Mouse (Mus musculus) thymus, adult 2 months (tissue): ENCODE results near the gene Mmp19. TPM values are rescaled to one million over a fixed set of nuclear protein-coding genes. Genes with fewer than 3 reads are reported as not detected.
A peak's percentile ranks its signal among the peaks of the same experiment; 100 is the strongest.

Source experiments
- DNase-seq: peaks from one replicate; pipeline ENCODE4 v3.0.0; 2021
- H3K27ac ChIP-seq: fragments of 200-500 bp; 2 replicates; pipeline ENCODE4 v1.5.1; 2012; ENCODE audit warnings: low read length, control low read depth; ENCODE audit not compliant: control insufficient read depth, insufficient read depth
- H3K27me3 ChIP-seq: fragments of 200-500 bp; 2 replicates; pipeline ENCODE4 v1.6.1; 2012; ENCODE audit warnings: mild to moderate bottlenecking, low read length, moderate library complexity, mixed read lengths; ENCODE audit not compliant: control insufficient read depth, insufficient read depth
- H3K36me3 ChIP-seq: fragments of 200-500 bp; 2 replicates; pipeline ENCODE4 v1.6.1; 2012; ENCODE audit warnings: mild to moderate bottlenecking, low read length, moderate library complexity; ENCODE audit not compliant: control insufficient read depth, insufficient read depth
- H3K4me1 ChIP-seq: fragments of 200-500 bp; replicated peaks from 2 replicates; pipeline ENCODE4 v1.6.1; 2012; ENCODE audit warnings: low read length; ENCODE audit not compliant: control insufficient read depth, insufficient read depth
- H3K4me3 ChIP-seq: fragments of 200-500 bp; 2 replicates; pipeline ENCODE4 v1.5.1; 2012; ENCODE audit warnings: mild to moderate bottlenecking, low read length, control low read depth, moderate library complexity; ENCODE audit not compliant: control insufficient read depth, insufficient read depth
- CTCF ChIP-seq: fragments of 200-500 bp; IDR thresholded peaks from 2 replicates; pipeline ENCODE4 v1.5.1; 2012; ENCODE audit warnings: mild to moderate bottlenecking, control low read depth, low read length, moderate library complexity, borderline replicate concordance; ENCODE audit not compliant: control insufficient read depth, poor library complexity, insufficient read depth; ENCODE audit errors: extremely low read depth
- POLR2A ChIP-seq: fragments of 200-500 bp; IDR thresholded peaks from 2 replicates; pipeline ENCODE4 v1.6.1; 2012; ENCODE audit warnings: mild to moderate bottlenecking, low read length, control low read depth, moderate library complexity; ENCODE audit not compliant: control insufficient read depth, poor library complexity, insufficient read depth; ENCODE audit errors: extremely low read depth
- WGBS: fragments of 180-500 bp; shearing (Covaris S2); methylation state at CpG from one replicate; pipeline ENCODE4 v1.1.7; 2018; 5-methylcytosine and 5-hydroxymethylcytosine counted together
- polyA plus RNA-seq: library from polyadenylated mRNA; depleted of rRNA; stranded (reverse); fragments of >200 nt; gene quantifications from 2 replicates; pipeline ENCODE4 v1.2.3, GENCODE M21; 2012; rRNA removed

Mmp19 gene
- polyA plus RNA-seq: 1.8 and 3.9 TPM in 2 replicates

DNA sequence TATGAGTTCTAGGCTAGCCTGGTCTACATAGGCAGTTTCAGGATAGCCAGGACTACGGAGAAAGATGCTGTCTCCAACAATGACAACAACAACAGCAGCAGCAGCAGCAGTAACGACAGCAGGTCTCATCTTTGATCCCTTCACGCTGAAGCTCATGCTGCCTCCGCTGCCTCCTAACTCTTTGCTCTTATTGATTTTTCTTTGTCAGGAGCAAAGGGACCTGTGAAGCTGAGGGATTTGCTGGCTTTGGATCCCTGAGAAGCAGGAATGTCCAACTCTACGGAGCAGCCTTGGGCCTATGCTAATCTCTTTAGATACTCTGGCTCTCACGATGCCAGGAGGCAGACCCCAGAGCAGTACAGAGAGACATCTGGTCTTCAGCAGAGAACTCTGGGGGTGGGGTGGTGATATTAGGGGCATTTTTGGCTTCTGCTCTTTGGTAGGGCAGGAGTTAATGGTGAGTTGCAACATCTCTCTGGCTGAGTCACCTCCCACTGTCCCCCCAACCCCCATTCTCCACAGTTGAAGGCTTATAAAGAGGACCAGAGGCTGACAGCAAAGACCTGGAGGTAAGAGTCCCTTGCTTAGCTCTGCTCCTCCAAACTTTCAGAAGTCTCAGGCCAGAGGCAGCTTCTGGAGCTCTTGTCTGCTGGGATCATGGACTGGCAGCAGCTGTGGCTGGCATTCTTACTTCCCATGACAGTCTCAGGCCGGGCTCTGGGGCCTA lies at the start of gene Mmp19:
Mmp19 (plus strand) TSS at position 513 of the 727 bp plus-strand sequence.
- DNase-seq: no peak
- Histone ChIP-seq H3K36me3 (no peaks in the 10 kb centered on the region), H3K27me3 (no peaks in the 10 kb centered on the region), H3K4me3 (no peak within 1 kb of the TSS), H3K4me1 (no peaks in the 10 kb centered on the region), H3K27ac (no peak within 1 kb of the TSS)
- 93% methylated on average over 7 of the region's 7 CpGs for WGBS
- TF ChIP-seq POLR2A: no peak

DNA sequence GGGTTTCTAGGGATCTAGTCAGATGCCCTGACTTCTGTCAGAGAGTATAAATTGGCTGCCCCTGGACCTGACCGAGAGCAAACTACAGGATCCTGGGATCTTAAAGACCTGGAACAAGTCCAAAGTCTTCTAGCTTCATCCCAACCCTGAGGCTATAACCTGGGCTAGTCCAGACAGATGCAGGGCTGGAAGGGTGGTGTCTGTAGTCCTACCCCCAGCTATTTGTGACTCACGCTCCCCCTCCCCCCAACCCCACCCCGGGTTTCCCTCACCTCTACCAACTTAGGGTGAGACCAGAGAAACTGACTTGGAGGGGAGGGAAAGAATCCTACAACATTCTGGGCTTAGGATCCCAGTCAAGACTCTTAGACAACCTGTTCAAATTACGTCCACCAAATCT lies 48.1 kb upstream of the Mmp19 start:
- H3K27me3 ChIP-seq: no peaks in the 10 kb centered on the region
- 42% methylated on average over 4 of the region's 4 CpGs for WGBS
- H3K4me3 ChIP-seq: peak overlapping the region; percentile 15; the same call in 1 of the 2 replicates
- DNase-seq: no peak
- H3K4me1 ChIP-seq: peaks cover 6% of the 10 kb centered on the region
- no peak overlapping the region for H3K27ac ChIP-seq
- TF ChIP-seq CTCF: no peak
- no peak for TF ChIP-seq POLR2A
- H3K36me3 ChIP-seq: peaks cover 16% of the 10 kb centered on the region

DNA sequence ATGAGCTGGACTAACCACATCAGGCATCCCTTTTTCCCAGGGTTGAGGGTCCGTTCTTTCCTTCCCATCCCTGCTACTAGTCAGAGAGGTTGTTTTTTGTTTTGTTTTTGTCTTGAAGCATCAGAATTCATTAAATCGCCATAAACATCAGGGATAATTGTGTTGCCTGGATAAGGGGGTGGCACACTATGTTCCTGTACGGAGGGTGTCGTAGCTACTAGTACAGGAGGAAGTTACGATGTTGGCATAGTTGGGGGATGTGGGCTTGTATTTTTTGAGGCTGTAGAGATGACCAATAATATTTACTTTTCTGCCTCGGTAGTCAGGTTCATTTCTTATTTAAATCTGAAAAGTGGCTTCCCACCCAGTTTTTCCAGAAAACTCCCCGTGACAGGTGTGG lies 47.5 kb upstream of the Mmp19 start:
- WGBS: 2% methylated on average over 7 of the region's 7 CpGs
- TF ChIP-seq CTCF: no peak
- peak overlapping the region; percentile 100; the same call in 1 of the 2 replicates for H3K27ac ChIP-seq
- H3K4me3 ChIP-seq: peak overlapping the region; percentile 88
- peaks cover 12% of the 10 kb centered on the region for H3K36me3 ChIP-seq
- H3K4me1 ChIP-seq: peaks cover 6% of the 10 kb centered on the region
- DNase-seq: no peak
- H3K27me3 ChIP-seq: no peaks in the 10 kb centered on the region

DNA sequence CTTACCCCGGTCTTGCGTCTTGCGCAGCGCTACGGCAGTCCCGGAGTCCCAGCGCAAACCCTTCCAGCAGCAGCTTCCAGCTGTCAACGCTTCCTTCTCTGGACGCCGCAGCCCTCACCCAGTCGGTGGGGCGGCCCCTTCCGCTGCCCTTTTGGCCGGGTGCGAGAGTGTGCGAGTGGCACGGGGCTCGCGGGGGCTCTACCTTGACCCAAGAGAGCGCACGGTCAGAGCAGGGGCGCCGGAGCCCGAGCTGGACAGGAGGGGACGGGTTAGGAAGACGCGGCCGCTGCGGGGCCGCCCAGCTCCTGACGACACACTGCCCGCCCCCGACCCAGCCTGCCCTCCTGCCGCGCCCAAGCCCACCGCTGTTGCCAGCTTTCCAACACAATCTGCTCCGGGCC lies 46.9 kb upstream of the Mmp19 start:
- WGBS: under 1% methylated on average over 37 of the region's 37 CpGs
- H3K4me1 ChIP-seq: peaks cover 6% of the 10 kb centered on the region
- H3K4me3 ChIP-seq: peak overlapping the region; percentile 88
- peak; percentile 70 for DNase-seq
- TF ChIP-seq POLR2A: peak; percentile 27; the same call in 1 of the 2 replicates
- TF ChIP-seq CTCF: no peak
- H3K27me3 ChIP-seq: no peaks in the 10 kb centered on the region
- peak overlapping the region; percentile 100 for H3K27ac ChIP-seq
- peaks cover 6% of the 10 kb centered on the region for H3K36me3 ChIP-seq

DNA sequence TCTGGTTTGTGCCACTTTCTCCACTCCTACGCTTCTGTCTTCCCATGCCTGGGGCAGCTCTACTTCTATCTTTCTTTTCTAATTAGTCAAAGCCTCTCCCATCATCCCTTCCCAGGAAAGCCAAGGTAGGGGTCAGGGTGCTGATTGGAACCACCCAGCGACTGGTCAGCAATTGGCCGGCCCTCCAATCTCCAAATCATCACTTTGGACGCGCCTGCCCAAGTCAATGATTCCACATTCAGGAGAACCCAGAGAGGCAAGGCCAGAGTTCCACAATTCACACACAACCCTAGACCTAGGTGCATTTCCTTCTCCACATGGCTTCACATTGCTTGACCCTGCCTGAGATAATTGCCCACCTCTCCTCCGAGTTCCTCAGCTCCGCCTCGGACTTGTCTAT lies 46.5 kb upstream of the Mmp19 start:
- Histone ChIP-seq H3K4me1 (peaks cover 6% of the 10 kb centered on the region), H3K36me3 (peaks cover 5% of the 10 kb centered on the region; the same call in 1 of the 2 replicates), H3K27ac (peak overlapping the region; percentile 100), H3K4me3 (peak overlapping the region; percentile 88), H3K27me3 (no peaks in the 10 kb centered on the region)
- peak; percentile 35 for DNase-seq
- TF ChIP-seq CTCF: no peak
- TF ChIP-seq POLR2A: no peak
- WGBS: 40% methylated on average over 8 of the region's 8 CpGs

DNA sequence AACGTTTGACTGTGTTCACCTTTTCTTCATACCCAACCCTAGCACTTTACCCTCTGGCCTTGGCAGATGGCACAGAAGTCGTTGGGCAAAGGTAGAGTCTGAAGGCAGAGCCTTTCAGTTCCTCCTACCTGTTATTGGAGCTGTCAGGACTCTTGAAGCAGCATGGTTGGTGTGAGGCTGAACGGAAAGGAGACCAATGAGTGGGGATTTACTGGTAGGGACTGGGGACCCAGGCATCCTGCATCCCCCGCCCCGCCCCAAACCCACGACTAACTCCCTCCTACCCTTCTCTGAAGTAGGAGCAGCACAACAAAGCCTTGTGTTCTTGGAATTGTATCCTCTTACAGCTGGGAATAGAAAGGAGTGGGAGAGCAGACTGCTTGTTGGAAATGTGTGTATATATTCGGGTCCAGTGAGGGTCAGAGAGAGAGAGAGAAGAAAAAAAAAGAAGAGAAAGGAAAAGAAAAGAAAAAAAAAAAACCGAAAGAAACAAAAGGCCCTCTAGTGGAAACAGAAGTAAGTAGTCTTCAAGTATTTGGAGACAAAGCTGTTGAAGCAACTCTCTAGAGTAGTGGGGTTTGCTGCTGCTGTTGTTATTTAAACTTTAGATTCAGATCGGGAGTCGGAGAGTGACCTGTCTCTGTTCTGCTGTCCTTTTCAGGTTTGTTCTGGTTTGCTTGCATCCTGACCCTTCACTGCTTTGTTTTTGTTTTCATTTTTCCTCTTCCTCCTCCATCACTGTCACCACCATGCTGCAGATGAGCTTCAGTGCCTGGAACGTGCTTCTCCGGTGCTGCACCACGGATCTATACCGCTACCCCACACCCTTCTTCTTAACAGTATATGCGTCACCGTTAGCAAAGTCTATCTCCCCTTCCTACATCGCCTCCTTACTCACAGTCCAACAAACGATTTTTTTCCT lies 45.8 kb upstream of the Mmp19 start, which contains the start of gene Dgka:
Dgka (minus strand) TSS at position 176 of the 922 bp plus-strand sequence.
- Histone ChIP-seq H3K36me3 (0 out of 2 replicates have a peak, but pooled peaks cover under 1% of the 10 kb centered on the region), H3K4me3 (peak within 1 kb of the TSS; percentile 91), H3K4me1 (peaks cover 7% of the 10 kb centered on the region), H3K27me3 (no peaks in the 10 kb centered on the region), H3K27ac (peak within 1 kb of the TSS; percentile 100)
- TF ChIP-seq CTCF (no peak), POLR2A (no peak)
- WGBS: 7% methylated on average over 18 of the region's 18 CpGs
- peak; percentile 78 for DNase-seq
